Mouse (Mus musculus): ENCODE data around the gene Misp.

- TF ChIP-seq POLR2A (IDR thresholded peaks at IDR 0.05; ENCODE audit: borderline replicate concordance, extremely low read depth, low read depth, low read length) (no peak), CTCF (IDR thresholded peaks at IDR 0.05; ENCODE audit: insufficient read depth, low read length) (no peak)
These were observed 13.0 kb upstream of the Misp start for GRCm38 (mm10) chr10:79807826-79808225.
